Mouse (Mus musculus) brain, adult 2 months (tissue): Measurements from ENCODE around the gene Unc13a.

Experiments
- DNase-seq: peaks from one replicate; pipeline ENCODE4 v3.0.0; 2011; ENCODE audit warnings: low read depth, low spot score

Unc13a gene

GRCm38 (mm10) chr8:71666855-71667254, 4.7 kb downstream of the Unc13a start:
- peak; percentile 63 for DNase-seq

GRCm38 (mm10) chr8:71665331-71666130, 6.0 kb downstream of the Unc13a start:
- DNase-seq, result no peak

- peak; percentile 93 for DNase-seq
These were observed 11.0 kb downstream of the Unc13a start for GRCm38 (mm10) chr8:71660325-71661120.

GRCm38 (mm10) chr8:71659751-71660150, 11.8 kb downstream of the Unc13a start:
- peak; percentile 93 for DNase-seq

GRCm38 (mm10) chr8:71658515-71659049, 13.0 kb downstream of the Unc13a start:
- DNase-seq, result no peak

GRCm38 (mm10) chr8:71657816-71658215, 13.7 kb downstream of the Unc13a start:
- no peak for DNase-seq

GRCm38 (mm10) chr8:71654600-71654999, 17.0 kb downstream of the Unc13a start:
- DNase-seq, result no peak

GRCm38 (mm10) chr8:71645510-71645909, 26.0 kb downstream of the Unc13a start:
- no peak for DNase-seq

GRCm38 (mm10) chr8:71639318-71639717, 32.2 kb downstream of the Unc13a start:
- DNase-seq, result no peak

- DNase-seq, result no peak
These were observed 33.2 kb downstream of the Unc13a start for GRCm38 (mm10) chr8:71638321-71638720.

- DNase-seq, result no peak
These were observed 34.1 kb downstream of the Unc13a start for GRCm38 (mm10) chr8:71637149-71638095.

GRCm38 (mm10) chr8:71633981-71634667, 37.4 kb downstream of the Unc13a start:
- no peak for DNase-seq

- DNase-seq, result no peak
These were observed 38.4 kb downstream of the Unc13a start for GRCm38 (mm10) chr8:71633164-71633563.

- no peak for DNase-seq
These were observed 39.7 kb downstream of the Unc13a start for GRCm38 (mm10) chr8:71631897-71632296.

- DNase-seq, result no peak
These were observed 40.8 kb downstream of the Unc13a start for GRCm38 (mm10) chr8:71630761-71631160.

GRCm38 (mm10) chr8:71629781-71630212, 41.8 kb downstream of the Unc13a start:
- DNase-seq, result no peak

GRCm38 (mm10) chr8:71629096-71629697, 42.4 kb downstream of the Unc13a start:
- peak; percentile 93 for DNase-seq

- no peak for DNase-seq
These were observed 43.0 kb downstream of the Unc13a start for GRCm38 (mm10) chr8:71628396-71629095.

- no peak for DNase-seq
These were observed 44.1 kb downstream of the Unc13a start for GRCm38 (mm10) chr8:71627265-71628099.
